Mouse (Mus musculus): ENCODE data around the gene Slc7a15. TPM values are rescaled to one million over a fixed set of nuclear protein-coding genes. Genes with fewer than 3 reads are reported as not detected.
"Not testable (repeated sequence)": the region's sequence is repeated elsewhere in the genome, so short reads cannot be mapped to it uniquely, and the experiment has no call there.

Gene Slc7a15
- total RNA-seq, 4 experiments from 2014 or later: not detected

DNA sequence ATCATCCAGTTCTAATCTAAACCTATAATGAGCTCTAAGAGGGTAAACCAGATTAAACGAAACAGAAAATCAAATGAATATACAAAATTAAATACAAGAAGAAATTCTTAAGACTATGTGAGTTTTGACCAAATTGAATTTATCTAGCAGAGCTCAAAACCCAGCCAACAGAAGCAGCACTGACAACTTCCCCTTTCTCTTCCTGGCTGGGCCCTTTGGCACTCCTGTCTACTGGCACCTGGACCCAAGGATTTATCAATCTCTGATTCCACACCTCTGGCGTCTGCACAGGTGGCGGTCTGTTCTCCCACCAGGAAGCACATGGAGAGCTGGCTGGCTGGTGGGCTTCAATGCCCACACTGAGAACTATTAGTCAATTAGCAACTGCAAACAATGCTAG lies 39.0 kb downstream of the Slc7a15 start:
- DNase-seq: not testable (repeated sequence)

GRCm38 (mm10) chr12:8556189-8556588 lies 42.7 kb downstream of the Slc7a15 start:
- DNase-seq: no peak

DNA sequence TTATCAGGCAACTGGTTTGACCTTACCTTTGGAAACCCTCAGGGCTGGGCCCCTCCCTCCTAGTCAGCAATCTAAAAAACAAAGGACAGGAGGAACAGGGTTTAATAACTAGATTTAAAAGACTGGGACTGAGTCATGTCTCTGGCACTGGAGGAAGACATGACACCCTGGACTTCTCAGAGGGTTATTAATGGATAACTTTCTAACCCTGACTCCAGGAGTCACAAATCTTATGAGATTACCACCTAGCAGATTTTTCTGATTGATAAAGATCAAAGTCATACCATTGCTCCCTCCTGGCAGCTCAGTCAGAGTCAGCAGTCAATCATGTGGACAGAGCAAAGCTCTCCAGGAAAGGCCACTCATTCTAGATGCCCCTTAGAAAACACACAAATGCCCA lies 43.4 kb downstream of the Slc7a15 start:
- DNase-seq: no peak

- DNase-seq: peak; percentile 62
These were observed 51.5 kb downstream of the Slc7a15 start for GRCm38 (mm10) chr12:8547357-8547756.

- DNase-seq: no peak
These were observed 52.1 kb downstream of the Slc7a15 start for GRCm38 (mm10) chr12:8546801-8547200.

GRCm38 (mm10) chr12:8545066-8545610 lies 53.7 kb downstream of the Slc7a15 start:
- DNase-seq: no peak

DNA sequence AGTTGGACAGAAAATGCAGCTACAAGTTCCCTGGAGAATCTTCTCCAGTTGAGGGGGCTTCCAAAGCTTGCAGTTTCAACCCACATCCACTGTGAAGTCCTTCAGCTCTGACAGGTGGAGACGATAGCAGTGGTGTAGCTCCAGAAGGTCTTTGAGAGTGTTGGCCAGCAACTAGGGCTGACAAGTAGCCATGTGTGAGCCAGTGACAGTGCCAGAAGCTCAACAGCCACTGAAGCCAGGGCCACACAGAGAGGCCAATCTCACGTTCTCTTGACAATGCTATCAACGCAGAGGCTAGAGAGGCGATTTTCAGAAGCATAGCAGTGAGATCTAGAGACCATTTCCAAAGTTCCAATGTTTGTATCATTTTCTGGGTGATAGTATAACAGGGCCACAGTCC lies 56.5 kb downstream of the Slc7a15 start:
- DNase-seq: no peak

- DNase-seq: no peak
These were observed 59.4 kb downstream of the Slc7a15 start for GRCm38 (mm10) chr12:8539471-8539870.

GRCm38 (mm10) chr12:8537291-8537690 lies 61.6 kb downstream of the Slc7a15 start:
- no peak for DNase-seq

DNA sequence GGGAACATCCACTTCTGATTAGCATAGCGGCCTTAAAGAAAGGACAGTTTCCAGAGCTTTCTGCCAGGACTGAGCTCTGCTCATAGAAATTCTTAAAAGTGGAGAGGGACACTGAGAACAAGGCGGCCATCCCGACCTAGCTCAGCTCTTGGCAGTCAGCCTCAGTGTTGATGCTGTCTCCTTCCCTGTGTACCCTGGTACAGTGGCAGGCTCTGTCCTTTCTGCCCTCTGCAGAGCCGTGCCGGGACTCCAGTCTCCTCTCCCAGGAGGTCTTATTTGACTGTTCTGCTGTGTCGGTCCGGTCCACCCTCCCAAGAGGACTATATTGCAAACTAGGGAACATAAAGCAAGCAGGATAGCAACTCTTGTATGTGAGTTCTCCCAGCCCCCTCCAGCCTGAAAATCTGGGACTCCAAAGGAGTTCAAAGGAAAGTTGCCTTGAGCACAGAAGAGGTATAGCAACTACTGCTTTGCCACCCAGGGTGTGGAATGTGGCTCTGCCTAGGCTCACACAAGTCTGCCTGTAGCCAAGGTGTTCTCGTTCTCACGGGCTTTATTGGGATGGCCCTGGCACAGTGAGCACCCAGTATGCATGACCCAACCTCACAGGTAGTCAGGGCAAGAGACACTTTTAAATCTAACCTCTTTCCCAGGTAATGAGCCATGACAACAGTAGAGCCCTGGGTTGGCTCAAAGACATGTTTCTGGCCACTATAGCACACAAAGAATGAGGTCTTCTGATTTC lies 62.5 kb downstream of the Slc7a15 start:
- DNase-seq: no peak

DNA sequence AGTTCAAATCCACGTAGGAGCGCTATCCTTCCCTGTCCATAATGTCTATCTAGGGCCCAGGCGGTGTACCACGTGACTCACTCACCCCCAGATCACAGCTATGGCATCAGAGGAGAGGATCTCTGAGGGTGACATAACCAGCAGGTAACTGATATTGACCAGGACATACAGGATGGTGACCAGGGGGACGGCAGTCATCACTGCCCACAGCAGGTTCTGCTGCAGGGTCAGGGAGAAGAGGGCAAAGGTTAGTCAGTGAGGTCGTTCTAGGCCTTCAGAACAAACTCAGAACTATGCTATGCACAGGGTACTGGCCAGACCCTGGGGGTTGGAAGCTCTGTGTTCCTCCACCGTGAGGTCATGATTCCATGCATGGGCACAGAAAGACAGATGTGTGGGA lies 63.3 kb downstream of the Slc7a15 start:
- DNase-seq: no peak

DNA sequence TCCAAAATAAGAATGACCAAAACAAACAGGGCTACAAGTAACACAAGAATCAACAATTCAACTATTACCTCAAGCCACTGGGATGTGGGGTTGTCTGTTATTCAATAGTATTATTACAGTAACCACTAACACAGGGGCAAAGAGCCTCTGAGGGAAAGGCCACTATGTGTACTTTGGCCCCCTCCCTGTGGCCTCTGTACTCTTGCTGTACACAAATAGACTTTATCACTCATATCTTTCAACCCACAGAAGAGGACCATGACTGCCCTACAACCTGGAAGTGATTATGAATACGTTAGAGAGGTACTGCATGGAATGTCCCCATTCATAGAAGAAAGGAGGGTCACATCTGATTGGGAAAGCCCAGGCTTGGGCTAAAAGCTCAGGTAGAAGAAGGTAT lies 64.0 kb downstream of the Slc7a15 start:
- no peak for DNase-seq

DNA sequence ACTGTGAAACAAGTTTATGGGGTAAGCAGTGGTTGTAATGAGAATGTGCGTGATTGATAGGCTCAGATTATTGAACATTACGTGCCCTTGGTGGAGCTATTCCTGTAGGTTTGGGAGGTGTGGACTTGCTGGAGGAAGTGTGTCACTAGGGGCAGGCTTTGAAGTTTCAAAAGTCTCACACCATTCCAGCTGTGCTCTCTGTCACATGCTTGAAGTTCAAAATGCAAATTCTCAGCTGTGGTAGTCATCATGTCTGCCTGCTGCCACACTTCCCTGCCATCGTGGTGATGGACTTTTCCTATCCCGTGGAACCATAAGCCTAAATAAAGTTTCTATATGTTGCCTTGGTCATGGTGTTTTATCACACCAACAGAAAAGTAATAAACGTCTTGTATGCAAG lies 71.1 kb downstream of the Slc7a15 start:
- DNase-seq: no peak

DNA sequence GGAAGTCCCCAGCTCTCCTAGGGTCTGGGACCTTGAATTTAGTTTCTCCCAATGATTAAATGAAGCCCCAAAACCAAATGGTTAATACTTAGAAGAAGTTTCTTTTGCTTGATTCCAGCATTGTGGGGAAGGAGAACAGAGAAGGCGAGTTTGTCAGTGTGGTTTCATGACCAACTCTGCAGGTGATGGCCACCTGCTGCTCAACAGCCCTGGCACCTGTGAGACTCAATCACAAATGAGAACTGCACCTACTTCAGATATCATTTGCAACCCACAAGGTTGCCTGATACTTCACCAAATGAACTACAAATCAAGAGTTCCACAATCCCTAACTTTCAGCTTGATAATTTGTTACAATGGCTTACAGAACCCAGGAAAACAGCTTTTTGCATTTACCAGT lies 71.7 kb downstream of the Slc7a15 start:
- DNase-seq: no peak

- no peak for DNase-seq
These were observed 74.8 kb downstream of the Slc7a15 start for GRCm38 (mm10) chr12:8524062-8524461.

- DNase-seq: no peak
These were observed 76.2 kb downstream of the Slc7a15 start for GRCm38 (mm10) chr12:8522711-8523110.

DNA sequence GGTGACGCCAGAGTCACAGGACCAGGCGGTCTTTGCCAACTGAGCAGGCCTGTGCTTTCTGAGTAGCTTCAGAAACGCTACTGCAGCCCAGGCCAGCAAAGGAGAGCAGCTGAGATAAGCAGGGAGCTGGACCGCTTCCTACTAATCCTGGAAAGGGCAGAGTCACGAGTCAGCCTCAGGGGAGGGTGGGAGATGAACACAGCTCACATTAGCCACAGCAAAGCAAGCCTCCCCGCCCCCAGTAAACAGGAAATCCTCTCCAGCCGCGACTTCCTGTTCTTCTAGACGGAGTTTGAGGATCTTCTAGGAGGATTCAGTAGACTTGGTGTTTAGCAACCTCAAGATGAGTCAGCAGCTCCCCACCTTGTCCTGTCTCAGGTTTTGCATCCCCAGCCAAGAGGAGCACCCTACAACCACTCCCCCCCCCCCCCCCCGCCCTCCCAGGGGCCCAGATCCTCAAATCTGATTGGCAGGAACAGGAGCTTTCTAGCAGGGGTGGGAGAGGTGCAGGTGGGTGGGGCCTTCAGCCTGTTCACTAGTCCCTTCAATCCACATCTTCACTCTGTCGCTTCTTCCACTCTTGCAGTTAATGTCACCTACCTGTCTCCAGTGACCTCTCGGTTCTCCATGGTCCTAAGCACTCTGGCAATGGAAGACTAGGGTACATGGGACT lies 77.4 kb downstream of the Slc7a15 start:
- peak; percentile 58 for DNase-seq

- no peak for DNase-seq
These were observed 79.3 kb downstream of the Slc7a15 start for GRCm38 (mm10) chr12:8519431-8520160.

- peak; percentile 42 for DNase-seq
These were observed 87.6 kb downstream of the Slc7a15 start for GRCm38 (mm10) chr12:8511037-8511882.

GRCm38 (mm10) chr12:8510317-8510988 lies 88.4 kb downstream of the Slc7a15 start:
- DNase-seq: no peak

DNA sequence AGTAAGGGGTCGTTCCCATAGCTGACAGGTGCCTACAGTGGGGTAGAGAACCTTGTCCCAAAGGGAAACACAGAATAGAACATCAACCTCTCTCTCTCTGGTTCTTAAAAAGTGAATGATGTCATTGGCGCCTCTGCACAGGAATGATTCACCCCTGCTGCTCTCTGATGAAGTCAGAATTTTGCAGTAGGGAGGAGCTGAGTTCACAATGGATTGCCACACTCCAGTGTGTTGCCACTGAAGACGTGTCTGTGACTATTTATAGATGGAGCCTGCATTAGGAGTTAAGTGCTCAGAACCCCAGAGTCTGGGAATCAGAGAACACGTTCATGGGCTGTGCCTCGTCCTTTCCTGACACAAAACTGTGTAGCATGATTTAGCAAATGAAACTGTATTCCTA lies 89.2 kb downstream of the Slc7a15 start:
- peak; percentile 40 for DNase-seq
